Mouse (Mus musculus) Patski (cell line): ENCODE measurements at regions not wholly inside any gene's neighbourhood (a gene's known extent, or its start where the extent isn't known, plus 50 kb on each side); places are given as distances from the start of the nearest gene placed in this dataset.

ENCODE experiments used
- ATAC-seq: fragments of 100-300 bp; one replicate; pipeline ENCODE4 v1.8.0; 2021
- CTCF ChIA-PET: fragments of 350-600 bp; sonication (Branson Sonifier 250); formaldehyde crosslinking; loops from one replicate; lab custom pipeline; 2022; ENCODE audit warnings: inconsistent platforms; lab: Charles Lee
- POLR2A ChIA-PET: fragments of 350-600 bp; sonication (Branson Sonifier 250); formaldehyde crosslinking; loops from one replicate; lab custom pipeline; 2022; ENCODE audit warnings: antibody characterized with exemption, inconsistent platforms; lab: Charles Lee
- DNase-seq: peaks from one replicate; pipeline ENCODE4 v3.0.0-alpha.2; 2011; ENCODE audit warnings: low read depth, low spot score
- H3K27me3 ChIP-seq: fragments of 371-371 bp; one replicate; pipeline ENCODE4 v1.5.1; 2021
- CTCF ChIP-seq: fragments of 100-300 bp; IDR thresholded peaks from one replicate; pipeline ENCODE4 v1.5.1; 2021
- in situ Hi-C: fragments of 300-500 bp; cut with MboI; formaldehyde crosslinking; loops from 3 replicates; pipeline ENCODE4 v1.11.1; 2018; ENCODE audit warnings: low pct_unique_long_range_greater_than_20kb, mixed read lengths

DNA sequence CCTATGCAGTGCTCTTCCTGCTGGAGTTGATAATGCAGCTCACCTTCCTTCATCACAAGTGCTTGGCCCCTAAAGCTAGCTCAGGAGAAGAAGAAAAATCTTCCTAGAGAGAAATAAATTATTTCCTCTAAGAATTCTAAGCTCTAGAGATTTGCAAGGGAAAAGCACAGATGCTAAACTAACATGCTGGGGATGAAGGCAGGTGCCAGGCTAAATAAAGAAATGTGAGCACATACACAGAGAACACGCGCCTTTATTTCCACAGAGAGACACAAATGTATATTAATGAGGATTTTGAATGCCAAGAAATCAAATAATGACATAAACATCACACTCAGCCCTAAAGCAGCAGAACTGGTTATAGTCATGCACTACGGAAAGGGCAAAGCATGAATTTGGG is 229.5 kb upstream of the Mamld1 start:
- POLR2A ChIA-PET = no interaction called here
- no peak for TF ChIP-seq CTCF
- CTCF ChIA-PET = interaction anchor here (0.8 to 1.0 kb wide), 2 partner anchors 9 to 233 kb away, joined by 3 read pairs; no protein-coding TSS in a partner anchor
- in situ Hi-C loops = no loop called here
- ATAC-seq = no peak
- no peak for DNase-seq
- H3K27me3 ChIP-seq = peaks cover 52% of the 10 kb centered on the region

DNA sequence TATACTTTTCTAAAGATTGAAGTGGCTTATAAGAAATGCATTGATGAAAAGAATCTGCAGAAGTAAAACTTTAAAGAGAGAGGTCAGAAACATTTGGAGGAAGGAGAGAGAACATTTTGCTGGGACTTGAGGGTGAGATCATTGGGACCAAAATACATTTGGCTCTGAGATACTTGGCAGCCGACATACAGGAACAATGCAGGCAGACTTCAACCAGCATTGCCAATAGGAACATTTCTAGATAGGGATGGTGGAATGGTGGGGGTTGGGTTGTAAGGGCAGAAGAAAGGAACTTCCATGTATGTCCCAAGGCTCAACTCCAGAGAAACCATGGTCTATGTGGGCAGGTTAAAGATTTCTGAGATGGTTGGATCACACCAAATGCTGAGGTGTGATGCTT is 232.3 kb upstream of the Mamld1 start:
- ATAC-seq = no peak
- in situ Hi-C loops = no loop called here
- H3K27me3 ChIP-seq = peaks cover 41% of the 10 kb centered on the region
- DNase-seq = no peak
- CTCF ChIA-PET = interaction anchor here (0.6 kb wide), 1 partner anchor 1433 kb away, joined by 3 read pairs; no protein-coding TSS in a partner anchor
- POLR2A ChIA-PET = no interaction called here
- no peak for TF ChIP-seq CTCF

DNA sequence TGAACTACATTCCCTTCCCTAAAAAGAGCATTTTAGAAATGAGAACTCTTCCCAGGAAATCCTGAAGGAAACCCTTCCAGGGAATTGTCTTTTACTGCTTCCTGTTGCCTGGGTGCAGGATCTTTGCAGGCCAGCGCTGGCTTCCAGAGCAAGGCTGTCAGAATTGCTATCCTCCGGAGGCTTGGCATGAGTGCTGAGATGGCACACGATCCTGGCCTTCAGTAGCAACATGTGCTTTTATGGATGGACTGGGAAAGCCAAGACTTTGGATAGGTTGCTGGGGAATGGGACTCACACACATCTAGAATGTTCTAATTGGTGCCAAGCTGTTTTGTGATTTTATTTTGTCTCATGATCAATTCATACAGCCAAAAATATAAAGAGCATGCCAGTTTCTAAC is 233.4 kb upstream of the Mamld1 start:
- peaks cover 50% of the 10 kb centered on the region for H3K27me3 ChIP-seq
- ATAC-seq (no peak), DNase-seq (no peak)
- ChIA-PET POLR2A (no interaction called here), CTCF (no interaction called here)
- in situ Hi-C loops = no loop called here
- no peak for TF ChIP-seq CTCF

GRCm38 (mm10) chrX:70791796-70792195 is 258.3 kb upstream of the Mamld1 start:
- ATAC-seq = no peak
- no peak for DNase-seq
- in situ Hi-C loops = no loop called here
- ChIA-PET CTCF (no interaction called here), POLR2A (no interaction called here)
- H3K27me3 ChIP-seq = peaks cover 40% of the 10 kb centered on the region
- no peak for TF ChIP-seq CTCF

GRCm38 (mm10) chrX:70762862-70763261 is 285.9 kb upstream of the Tmem185a start:
- POLR2A ChIA-PET = no interaction called here
- in situ Hi-C loops = no loop called here

DNA sequence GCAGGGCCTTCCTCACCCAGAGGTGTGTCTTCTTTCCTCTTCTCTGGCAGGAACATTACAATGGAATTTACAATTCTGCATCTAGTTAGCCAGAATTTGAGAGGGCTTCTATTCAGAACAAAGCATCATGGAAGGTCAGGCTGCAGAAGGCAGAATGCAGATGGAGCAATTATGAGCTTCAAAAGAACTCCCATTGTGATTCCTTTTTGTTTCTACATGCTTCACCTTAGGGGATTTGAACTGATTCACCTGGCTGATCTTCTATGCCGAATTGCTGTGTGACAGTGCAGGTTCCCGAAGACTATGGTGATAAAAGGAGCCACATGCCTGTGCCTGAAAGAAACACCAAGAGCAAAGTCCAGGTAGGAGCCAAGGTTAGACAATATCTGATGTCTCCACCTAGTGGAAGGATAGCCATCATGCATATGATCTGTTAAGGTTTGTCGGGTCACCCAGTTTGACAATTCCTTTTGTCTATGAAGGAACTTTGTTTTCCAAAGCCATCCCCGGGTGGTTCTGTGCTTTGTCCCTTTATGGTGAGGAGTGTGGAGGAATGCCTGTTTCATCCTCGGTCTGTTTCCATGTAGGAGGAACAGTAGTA is 236.1 kb upstream of the Tmem185a start:
- CTCF ChIA-PET = interaction anchor here (1.1 kb wide), 1 partner anchor 130 kb away, joined by 3 read pairs; no protein-coding TSS in a partner anchor
- TF ChIP-seq CTCF = peak; percentile 39
- no peak for ATAC-seq

More at GRCm38 (mm10) chrX:70762862-70763261, 285.9 kb upstream of the Tmem185a start:
- no peak for DNase-seq
- no peak for TF ChIP-seq CTCF
- CTCF ChIA-PET = no interaction called here
- H3K27me3 ChIP-seq = peaks cover 27% of the 10 kb centered on the region
- no peak for ATAC-seq

DNA sequence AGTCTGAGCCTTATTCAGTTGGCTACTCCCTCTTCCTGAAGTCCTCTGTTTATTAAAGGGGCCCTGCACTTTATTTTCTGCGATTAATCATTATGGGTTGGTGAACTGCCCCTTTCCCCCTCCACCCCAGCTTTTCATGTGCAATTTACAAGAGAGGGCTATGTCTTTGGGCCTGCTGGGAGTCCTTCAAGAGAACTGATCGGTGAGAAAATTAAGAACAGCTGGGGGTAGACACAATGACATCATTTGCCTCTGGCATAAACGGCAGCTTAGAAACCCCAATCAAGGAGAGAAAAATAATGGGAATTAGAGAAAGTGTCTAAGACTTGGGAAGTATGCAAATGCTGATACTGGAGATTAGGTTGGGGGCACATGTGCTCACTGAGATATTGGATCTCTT is 205.2 kb upstream of the Tmem185a start:
- TF ChIP-seq CTCF = no peak
- no peak for ATAC-seq
- peaks cover 43% of the 10 kb centered on the region for H3K27me3 ChIP-seq
- DNase-seq = no peak
- ChIA-PET POLR2A (no interaction called here), CTCF (no interaction called here)
- in situ Hi-C loops = no loop called here

More for the DNA sequence above, 236.1 kb upstream of the Tmem185a start:
- peaks cover 3% of the 10 kb centered on the region for H3K27me3 ChIP-seq
- in situ Hi-C loops = no loop called here
- no peak for DNase-seq
- POLR2A ChIA-PET = no interaction called here

GRCm38 (mm10) chrX:70667092-70667491 is 190.1 kb upstream of the Tmem185a start:
- DNase-seq (no peak), ATAC-seq (no peak)
- H3K27me3 ChIP-seq = peaks cover 26% of the 10 kb centered on the region
- no peak for TF ChIP-seq CTCF
- POLR2A ChIA-PET = no interaction called here
- CTCF ChIA-PET = no interaction called here
- in situ Hi-C loops = no loop called here
